Mouse (Mus musculus) ES-E14 (cell line): ENCODE measurements around the gene Pkd2l1.
A peak's percentile ranks its signal among the peaks of the same experiment; 100 is the strongest.

Experiments used
- CHD2 ChIP-seq: IDR thresholded peaks from 2 replicates; pipeline ENCODE4 v1.6.1; 2014; ENCODE audit warnings: mild to moderate bottlenecking, low read depth, low read length, inconsistent platforms
- HCFC1 ChIP-seq: IDR thresholded peaks from 2 replicates; pipeline ENCODE4 v1.6.1; 2012; ENCODE audit warnings: low read length, inconsistent platforms, borderline replicate concordance; ENCODE audit not compliant: insufficient read depth
- MAFK ChIP-seq: IDR thresholded peaks from 2 replicates; pipeline ENCODE4 v1.6.1; 2014; ENCODE audit warnings: mild to moderate bottlenecking, low read depth, low read length, inconsistent platforms; ENCODE audit not compliant: insufficient read depth
- ZC3H11A ChIP-seq: IDR thresholded peaks from 2 replicates; pipeline ENCODE4 v1.6.1; 2012; ENCODE audit warnings: low read depth, mild to moderate bottlenecking, inconsistent platforms, low read length, borderline replicate concordance
- ZNF384 ChIP-seq: IDR thresholded peaks from 2 replicates; pipeline ENCODE4 v1.6.1; 2012; ENCODE audit warnings: low read depth, low read length, inconsistent platforms

DNA sequence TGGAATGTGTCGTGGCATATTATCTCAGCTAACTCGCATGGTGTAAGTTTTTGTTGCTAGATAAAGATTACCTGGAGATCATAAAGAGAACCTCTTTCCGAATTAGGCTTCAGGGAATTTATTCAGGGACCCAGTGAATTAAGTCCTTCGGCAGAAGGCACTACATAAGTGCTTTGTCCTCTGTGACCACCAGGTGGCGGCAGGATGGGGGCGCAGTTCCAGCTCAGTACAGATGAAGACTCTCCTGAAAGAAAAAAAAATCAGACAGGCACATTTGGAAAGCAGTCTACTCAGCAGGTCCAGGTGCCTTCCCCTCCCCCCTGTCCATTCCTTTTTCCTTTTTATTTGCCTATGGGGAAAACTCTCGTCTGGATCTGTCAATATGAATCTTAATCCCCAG is 2.9 kb upstream of the Pkd2l1 start:
- TF ChIP-seq ZC3H11A (peak; percentile 14; the same call in 1 of the 2 replicates), MAFK (0 out of 2 replicates have a peak, but pooled peaks have one; percentile 12), ZNF384 (peak; percentile 86), CHD2 (no peak), HCFC1 (no peak)
